Mouse (Mus musculus) naive thymus-derived CD4-positive, alpha-beta T cell, adult 2 months (primary cell): ENCODE results near the gene Mafb.

Experiments used
- DNase-seq: peaks from one replicate; pipeline ENCODE4 v3.0.0-alpha.2; 2011; ENCODE audit warnings: low read depth

Gene Mafb

DNA sequence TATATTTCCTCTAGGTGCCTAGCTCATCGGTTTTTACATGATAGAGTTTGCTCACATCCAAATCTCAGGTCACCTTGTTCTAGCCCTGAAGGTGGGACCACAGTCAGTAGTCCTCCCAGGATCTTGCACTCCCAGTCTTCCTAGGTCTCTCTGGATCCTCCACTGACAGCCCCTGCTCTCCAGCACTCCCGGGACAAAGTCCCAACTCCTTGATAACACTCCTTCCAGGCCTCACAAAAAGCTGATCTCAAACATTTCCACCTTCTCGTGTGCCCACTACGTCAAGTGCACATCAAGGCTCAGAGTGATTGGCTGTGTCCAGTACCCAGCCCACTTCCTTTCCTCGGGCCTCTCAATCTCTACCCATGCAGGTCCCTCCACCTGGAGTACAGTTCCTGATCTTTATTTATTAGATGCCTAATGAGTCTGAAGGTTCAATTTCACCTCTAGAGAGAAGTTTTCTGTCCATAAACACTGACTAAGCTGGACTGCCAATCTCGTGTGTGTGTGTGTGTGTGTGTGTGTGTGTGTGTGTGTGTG lies 41.7 kb downstream of the Mafb start:
- no peak for DNase-seq

DNA sequence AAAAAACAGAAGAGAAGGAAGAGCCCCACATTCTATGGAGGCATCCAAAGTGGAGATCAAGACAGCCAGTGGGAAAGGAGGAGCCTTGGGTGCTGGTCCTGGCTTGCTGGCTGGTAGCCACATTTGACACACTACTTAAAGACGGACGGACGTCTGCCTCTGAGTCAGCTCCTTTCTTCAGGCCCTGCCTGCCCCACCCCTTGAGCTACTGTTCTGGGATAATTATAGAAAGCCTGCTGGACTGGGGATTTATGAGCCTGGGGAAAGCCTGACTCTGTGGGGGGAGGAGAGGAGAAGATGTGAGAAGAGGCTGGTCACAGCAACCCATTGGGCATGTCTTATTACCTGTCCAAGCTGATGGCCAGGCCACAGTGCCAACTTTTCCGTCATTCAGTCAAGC lies 45.0 kb downstream of the Mafb start:
- no peak for DNase-seq

DNA sequence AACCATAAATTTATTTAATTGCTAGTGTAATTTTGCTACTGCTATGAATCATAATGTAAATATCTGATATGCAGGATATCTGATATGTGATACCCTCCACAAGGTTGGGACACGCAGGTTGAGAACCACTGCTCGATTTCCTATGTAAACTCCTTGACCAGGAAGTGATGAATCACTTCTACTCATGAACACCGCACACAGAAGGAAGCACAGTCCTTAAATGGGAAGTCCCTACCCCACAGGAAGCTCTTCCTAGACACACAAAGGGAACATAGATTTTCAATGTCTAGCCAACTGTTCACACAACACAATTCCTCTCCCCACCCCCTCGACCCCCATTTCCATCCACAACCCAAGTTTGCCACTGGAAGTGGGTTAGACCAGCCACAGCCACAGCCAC lies 48.6 kb downstream of the Mafb start:
- DNase-seq = no peak
